Mouse (Mus musculus) stomach, postnatal 0 days (tissue): ENCODE measurements around the gene Ccdc157. TPM values are rescaled to one million over a fixed set of nuclear protein-coding genes. Genes with fewer than 3 reads are reported as not detected.
A peak's percentile ranks its signal among the peaks of the same experiment; 100 is the strongest.

ENCODE experiments used
- ATAC-seq: fragments of 200-750 bp; cut with Nextera tagmentation; 2 replicates; pipeline ENCODE4 v1.8.0; 2017; ENCODE audit not compliant: low FRiP score, low TSS enrichment
- DNase-seq: peaks from one replicate; pipeline ENCODE4 v3.0.0-alpha.2; 2016; ENCODE audit warnings: low spot score
- H3K27ac ChIP-seq: fragments of 300-500 bp; sonication (generic); replicated peaks from 2 replicates; pipeline ENCODE4 v1.5.1; 2014; ENCODE audit warnings: mild to moderate bottlenecking, control low read depth
- H3K27me3 ChIP-seq: fragments of 300-500 bp; sonication (generic); 2 replicates; pipeline ENCODE4 v1.6.1; 2014; ENCODE audit warnings: low read length; ENCODE audit not compliant: control insufficient read depth, insufficient read depth
- H3K36me3 ChIP-seq: fragments of 300-500 bp; sonication (generic); 2 replicates; pipeline ENCODE4 v1.6.1; 2014; ENCODE audit warnings: low read length, mixed read lengths; ENCODE audit not compliant: control insufficient read depth, insufficient read depth
- H3K4me1 ChIP-seq: fragments of 300-500 bp; sonication (generic); replicated peaks from 2 replicates; pipeline ENCODE4 v1.6.1; 2014; ENCODE audit warnings: antibody characterized with exemption; ENCODE audit not compliant: control insufficient read depth, insufficient read depth
- H3K4me2 ChIP-seq: fragments of 300-500 bp; sonication (generic); replicated peaks from 2 replicates; pipeline ENCODE4 v1.6.1; 2014; ENCODE audit warnings: low read depth, mild to moderate bottlenecking, control low read depth, moderate library complexity
- H3K4me3 ChIP-seq: fragments of 300-500 bp; sonication (generic); 2 replicates; pipeline ENCODE4 v1.5.1; 2014; ENCODE audit warnings: low read depth, low read length, control low read depth
- H3K9ac ChIP-seq: fragments of 300-500 bp; sonication (generic); 2 replicates; pipeline ENCODE4 v1.6.1; 2014; ENCODE audit warnings: mild to moderate bottlenecking, low read length, control low read depth, mixed read lengths
- H3K9me3 ChIP-seq: fragments of 300-500 bp; sonication (generic); 2 replicates; pipeline ENCODE4 v1.6.1; 2016; ENCODE audit warnings: low read length; ENCODE audit not compliant: control insufficient read depth
- CTCF ChIP-seq: IDR thresholded peaks from 2 replicates; pipeline ENCODE4 v1.5.1; 2016; ENCODE audit warnings: antibody characterized with exemption, low read depth, mild to moderate bottlenecking, moderate library complexity
- EP300 ChIP-seq: optimal IDR thresholded peaks from 2 replicates; pipeline ENCODE3; 2016; ENCODE audit warnings: antibody characterized with exemption
- WGBS: fragments of 180-500 bp; shearing (Covaris S2); extraction: QIAGEN DNeasy Blood & Tissue Kit; methylation state at CpG from one replicate; pipeline ENCODE4 v1.1.7; 2014; 5-methylcytosine and 5-hydroxymethylcytosine counted together
- polyA plus RNA-seq: library from polyadenylated mRNA; unstranded; fragments of >200 nt; fragmentation: Nextera tagmentation; extraction: Ambion mirVana; gene quantifications from 2 replicates; pipeline ENCODE4 v1.2.1, GENCODE M21; 2015

The Ccdc157 gene
- polyA plus RNA-seq, 1 experiment from 2014 or later, result 2.2 TPM

DNA sequence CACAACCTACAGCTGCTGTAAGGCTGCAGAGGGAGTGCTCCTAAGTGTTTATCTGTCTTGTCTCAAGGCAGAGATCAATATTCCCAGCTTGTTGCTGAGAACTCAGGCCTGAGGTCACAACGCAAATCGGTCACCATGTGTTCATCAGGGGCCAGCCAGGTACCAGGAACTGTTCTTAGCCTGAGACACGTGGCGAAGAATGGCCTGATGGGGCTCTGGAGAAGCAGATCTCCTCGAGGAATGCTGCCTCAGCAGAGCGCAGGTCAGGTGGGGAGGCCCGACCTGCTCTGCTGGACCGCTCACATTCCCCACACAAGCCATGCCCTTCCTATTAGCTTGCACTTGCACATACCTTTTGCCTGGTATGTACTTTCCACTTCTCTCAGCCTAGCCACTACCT is 36.5 kb upstream of the Ccdc157 start:
- DNase-seq (peak; percentile 71), ATAC-seq (peak; percentile 72)
- peaks cover 16% of the 10 kb centered on the region for H3K4me1 ChIP-seq
- H3K9me3 ChIP-seq, result no peaks in the 10 kb centered on the region
- no peak overlapping the region for H3K9ac ChIP-seq
- TF ChIP-seq CTCF, result peak; percentile 16; the same call in 1 of the 2 replicates
- no peak for TF ChIP-seq EP300
- H3K27me3 ChIP-seq, result no peaks in the 10 kb centered on the region
- 41% methylated on average over 8 of the region's 8 CpGs for WGBS
- no peak overlapping the region for H3K4me3 ChIP-seq
- H3K36me3 ChIP-seq, result no peaks in the 10 kb centered on the region
- peak overlapping the region; percentile 5 for H3K27ac ChIP-seq
- H3K4me2 ChIP-seq, result no peak overlapping the region

DNA sequence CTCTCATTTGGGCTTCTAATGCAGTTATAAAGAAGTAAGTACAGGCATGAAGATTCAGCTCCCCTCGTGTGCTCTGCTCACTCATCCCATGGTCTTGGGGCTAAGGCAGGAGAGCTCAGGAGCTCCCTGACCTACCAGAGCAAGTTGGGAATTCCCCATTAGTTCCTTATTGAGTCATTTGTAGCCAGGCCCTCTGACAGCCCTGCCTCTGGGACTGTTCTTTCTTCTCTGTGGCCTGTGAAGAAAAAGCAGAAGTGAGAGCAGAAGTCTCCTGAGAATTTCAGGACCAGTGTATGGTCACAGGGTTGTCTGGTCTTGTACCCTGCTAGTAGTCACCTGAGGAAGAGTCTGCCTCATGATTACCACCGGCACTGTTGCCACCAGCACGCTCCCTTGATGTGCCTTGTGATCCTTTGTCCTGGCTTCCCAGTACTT is 35.5 kb upstream of the Ccdc157 start:
- ATAC-seq (peak; percentile 43; the same call in 1 of the 2 replicates), DNase-seq (no peak)
- no peak for TF ChIP-seq EP300
- H3K9me3 ChIP-seq, result no peaks in the 10 kb centered on the region
- H3K36me3 ChIP-seq, result no peaks in the 10 kb centered on the region
- no peak overlapping the region for H3K4me2 ChIP-seq
- H3K27me3 ChIP-seq, result no peaks in the 10 kb centered on the region
- H3K4me3 ChIP-seq, result no peak overlapping the region
- no peak overlapping the region for H3K9ac ChIP-seq
- WGBS, result 80% methylated on average over 3 of the region's 3 CpGs
- peaks cover 20% of the 10 kb centered on the region for H3K4me1 ChIP-seq
- H3K27ac ChIP-seq, result peak overlapping the region; percentile 5

- ATAC-seq, result peak; percentile 65
- H3K27me3 ChIP-seq, result no peaks in the 10 kb centered on the region
- H3K9ac ChIP-seq, result no peak overlapping the region
- peak overlapping the region; percentile 82 for H3K27ac ChIP-seq
- H3K4me2 ChIP-seq, result no peak overlapping the region
- H3K4me3 ChIP-seq, result no peak overlapping the region
- no peaks in the 10 kb centered on the region for H3K9me3 ChIP-seq
- DNase-seq, result no peak
- no peak for TF ChIP-seq CTCF
- TF ChIP-seq EP300, result no peak
- no peaks in the 10 kb centered on the region for H3K36me3 ChIP-seq
- peaks cover 24% of the 10 kb centered on the region for H3K4me1 ChIP-seq
Observed at GRCm38 (mm10) chr11:4193420-4193819, 33.3 kb upstream of the Ccdc157 start.

DNA sequence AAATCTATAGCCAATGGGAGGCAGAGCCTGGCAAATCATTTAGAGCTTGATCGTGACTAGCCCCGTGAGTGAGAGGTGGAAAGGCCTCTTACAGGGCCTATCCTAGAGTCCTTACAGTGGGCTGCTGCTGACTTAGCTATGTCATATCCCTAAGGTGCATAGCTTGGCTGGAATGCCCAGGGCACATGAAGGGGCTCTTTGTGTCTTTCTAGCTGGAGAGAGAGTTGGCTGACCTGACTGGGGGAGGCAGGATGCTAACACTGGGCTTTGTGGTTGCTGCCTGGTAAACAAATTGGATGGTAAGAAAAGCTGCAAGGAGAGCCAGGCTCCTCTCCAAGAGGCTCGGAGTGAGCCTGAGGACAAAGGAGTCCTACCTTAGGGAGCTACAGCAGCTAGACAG is 32.7 kb upstream of the Ccdc157 start:
- no peak overlapping the region for H3K4me3 ChIP-seq
- peaks cover 27% of the 10 kb centered on the region for H3K4me1 ChIP-seq
- peak overlapping the region; percentile 82 for H3K27ac ChIP-seq
- DNase-seq, result no peak
- H3K9me3 ChIP-seq, result no peaks in the 10 kb centered on the region
- no peaks in the 10 kb centered on the region for H3K27me3 ChIP-seq
- no peak overlapping the region for H3K4me2 ChIP-seq
- H3K9ac ChIP-seq, result no peak overlapping the region
- ATAC-seq, result no peak
- no peak for TF ChIP-seq EP300
- TF ChIP-seq CTCF, result no peak
- 66% methylated on average over 3 of the region's 3 CpGs for WGBS
- no peaks in the 10 kb centered on the region for H3K36me3 ChIP-seq

DNA sequence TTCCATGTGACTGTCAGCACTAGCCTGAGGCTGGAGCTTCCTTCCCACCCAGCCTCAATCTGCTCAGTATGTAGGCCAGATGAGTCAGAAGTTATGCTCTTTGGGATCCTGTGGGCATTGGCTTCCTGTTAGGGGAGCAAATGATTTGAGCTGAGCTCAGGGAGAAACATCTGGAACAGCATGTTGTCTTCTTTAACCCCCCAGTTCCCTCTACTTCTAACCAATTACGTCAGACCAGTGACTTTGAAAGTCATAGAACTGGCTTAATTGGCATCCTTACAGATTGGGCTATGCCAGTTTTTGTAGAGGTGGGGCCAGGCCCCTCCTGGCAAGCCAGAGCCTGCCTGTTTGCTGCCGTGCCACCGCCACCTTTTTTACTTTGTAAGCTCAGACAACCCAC is 30.6 kb upstream of the Ccdc157 start:
- H3K4me2 ChIP-seq, result no peak overlapping the region
- ATAC-seq, result no peak

DNA sequence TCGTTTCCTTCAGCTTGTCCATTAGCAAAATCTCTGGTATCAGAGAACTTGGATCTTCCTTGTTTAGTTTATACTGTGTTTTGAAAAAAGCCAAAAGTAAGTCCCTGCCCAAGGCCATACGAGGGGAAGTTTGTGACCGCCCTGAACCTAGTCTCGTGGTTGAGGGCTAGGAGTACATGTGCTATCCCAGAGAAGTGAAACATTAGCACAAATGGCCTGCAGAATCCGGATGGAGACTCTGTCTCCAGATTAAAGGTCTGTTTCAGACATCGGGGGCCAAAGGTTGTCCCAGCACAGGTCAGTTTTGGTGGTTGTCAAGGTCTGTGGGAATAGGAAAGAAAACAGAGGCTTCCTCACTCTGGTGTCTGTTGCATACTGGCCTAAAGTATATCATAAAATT is 29.1 kb upstream of the Ccdc157 start:
- Histone ChIP-seq H3K4me2 (no peak overlapping the region), H3K9me3 (no peaks in the 10 kb centered on the region), H3K27ac (no peak overlapping the region), H3K4me3 (no peak overlapping the region), H3K27me3 (no peaks in the 10 kb centered on the region), H3K9ac (no peak overlapping the region), H3K4me1 (peaks cover 18% of the 10 kb centered on the region), H3K36me3 (no peaks in the 10 kb centered on the region)
- TF ChIP-seq CTCF (no peak), EP300 (no peak)
- no peak for ATAC-seq
- no peak for DNase-seq
- 72% methylated on average over 6 of the region's 6 CpGs for WGBS

More for the DNA sequence above, 30.6 kb upstream of the Ccdc157 start:
- 73% methylated on average over 3 of the region's 3 CpGs for WGBS
- H3K9ac ChIP-seq, result no peak overlapping the region
- no peak for DNase-seq
- no peak for TF ChIP-seq CTCF
- H3K4me3 ChIP-seq, result no peak overlapping the region
- H3K9me3 ChIP-seq, result no peaks in the 10 kb centered on the region
- no peaks in the 10 kb centered on the region for H3K36me3 ChIP-seq
- H3K27me3 ChIP-seq, result no peaks in the 10 kb centered on the region
- peak overlapping the region; percentile 82 for H3K27ac ChIP-seq
- peaks cover 19% of the 10 kb centered on the region for H3K4me1 ChIP-seq
